Mouse (Mus musculus) erythroblast, embryonic 14.5 days (primary cell): ENCODE measurements around the gene Slc22a15. TPM values are rescaled to one million over a fixed set of nuclear protein-coding genes. Genes with fewer than 3 reads are reported as not detected.

Experiments
- H3K27me3 ChIP-seq: 2 replicates; pipeline ENCODE4 v1.6.1; 2012; ENCODE audit warnings: inconsistent platforms; ENCODE audit not compliant: control insufficient read depth
- H3K36me3 ChIP-seq: 2 replicates; pipeline ENCODE4 v1.6.1; 2012; ENCODE audit warnings: mild to moderate bottlenecking, inconsistent platforms; ENCODE audit not compliant: control insufficient read depth
- H3K4me1 ChIP-seq: 2 replicates; pipeline ENCODE4 v1.6.1; 2012; ENCODE audit warnings: inconsistent platforms; ENCODE audit not compliant: control insufficient read depth
- H3K4me3 ChIP-seq: replicated peaks from 2 replicates; pipeline ENCODE3; 2012; ENCODE audit warnings: moderate library complexity, mild to moderate bottlenecking, inconsistent platforms
- H3K9me3 ChIP-seq: 2 replicates; pipeline ENCODE4 v1.6.1; 2012; ENCODE audit warnings: low read length, inconsistent platforms, mixed read lengths; ENCODE audit not compliant: control insufficient read depth
- GATA1 ChIP-seq: IDR thresholded peaks from 2 replicates; pipeline ENCODE4 v1.6.1; 2012; ENCODE audit warnings: low read length, inconsistent platforms, mixed read lengths
- TAL1 ChIP-seq: IDR thresholded peaks from 3 replicates; pipeline ENCODE4 v1.6.1; 2012; ENCODE audit warnings: low read length, inconsistent platforms, mixed read lengths
- polyA plus RNA-seq: library from polyadenylated mRNA; stranded (reverse); fragments of >175 nt; gene quantifications from 2 replicates; pipeline ENCODE4 v1.2.3, GENCODE M21; 2012

The Slc22a15 gene
- polyA plus RNA-seq: 0.03 TPM in 1 of 2 replicates, not detected in the other

GRCm38 (mm10) chr3:101923843-101924740 lies at the start of gene Slc22a15:
Slc22a15 (minus strand) TSS chr3:101924453.
- no peaks in the 10 kb centered on the region for H3K9me3 ChIP-seq
- peaks cover 10% of the 10 kb centered on the region for H3K4me1 ChIP-seq
- peaks cover 32% of the 10 kb centered on the region for H3K27me3 ChIP-seq
- no peaks in the 10 kb centered on the region for H3K36me3 ChIP-seq
- H3K4me3 ChIP-seq: peak within 1 kb of the TSS; percentile 60
- TF ChIP-seq TAL1: no peak
- no peak for TF ChIP-seq GATA1

GRCm38 (mm10) chr3:101966825-101967558 lies 42.7 kb upstream of the Slc22a15 start:
- Histone ChIP-seq H3K36me3 (no peaks in the 10 kb centered on the region), H3K27me3 (no peaks in the 10 kb centered on the region), H3K4me1 (no peaks in the 10 kb centered on the region), H3K4me3 (no peak overlapping the region), H3K9me3 (no peaks in the 10 kb centered on the region)
- TF ChIP-seq GATA1: no peak

- Histone ChIP-seq H3K4me1 (no peaks in the 10 kb centered on the region), H3K9me3 (no peaks in the 10 kb centered on the region), H3K27me3 (no peaks in the 10 kb centered on the region), H3K4me3 (no peak overlapping the region), H3K36me3 (no peaks in the 10 kb centered on the region)
- TF ChIP-seq GATA1 (no peak), TAL1 (no peak)
Measured at GRCm38 (mm10) chr3:101964352-101964751, 40.1 kb upstream of the Slc22a15 start.

- Histone ChIP-seq H3K9me3 (no peaks in the 10 kb centered on the region), H3K27me3 (no peaks in the 10 kb centered on the region), H3K4me1 (no peaks in the 10 kb centered on the region), H3K36me3 (no peaks in the 10 kb centered on the region), H3K4me3 (no peak overlapping the region)
- TF ChIP-seq GATA1: no peak
- no peak for TF ChIP-seq TAL1
Measured at GRCm38 (mm10) chr3:101963501-101963900, 39.2 kb upstream of the Slc22a15 start.

- H3K4me1 ChIP-seq: no peaks in the 10 kb centered on the region
- H3K36me3 ChIP-seq: no peaks in the 10 kb centered on the region
- H3K4me3 ChIP-seq: no peak overlapping the region
- no peaks in the 10 kb centered on the region for H3K9me3 ChIP-seq
- TF ChIP-seq TAL1: no peak
- no peak for TF ChIP-seq GATA1
- no peaks in the 10 kb centered on the region for H3K27me3 ChIP-seq
Measured at GRCm38 (mm10) chr3:101961146-101961835, 37.0 kb upstream of the Slc22a15 start.

GRCm38 (mm10) chr3:101958047-101958446 lies 33.8 kb upstream of the Slc22a15 start:
- no peaks in the 10 kb centered on the region for H3K27me3 ChIP-seq
- H3K4me3 ChIP-seq: no peak overlapping the region
- no peaks in the 10 kb centered on the region for H3K36me3 ChIP-seq
- TF ChIP-seq GATA1 (no peak), TAL1 (no peak)
- no peaks in the 10 kb centered on the region for H3K4me1 ChIP-seq
- no peaks in the 10 kb centered on the region for H3K9me3 ChIP-seq

- Histone ChIP-seq H3K36me3 (no peaks in the 10 kb centered on the region), H3K4me1 (no peaks in the 10 kb centered on the region), H3K4me3 (no peak overlapping the region), H3K27me3 (no peaks in the 10 kb centered on the region), H3K9me3 (no peaks in the 10 kb centered on the region)
- TF ChIP-seq TAL1: no peak
- TF ChIP-seq GATA1: no peak
Measured at GRCm38 (mm10) chr3:101953506-101953905, 29.3 kb upstream of the Slc22a15 start.

- Histone ChIP-seq H3K4me1 (no peaks in the 10 kb centered on the region), H3K36me3 (no peaks in the 10 kb centered on the region)
Measured at GRCm38 (mm10) chr3:101952577-101952976, 28.3 kb upstream of the Slc22a15 start.

GRCm38 (mm10) chr3:101948572-101948971 lies 24.3 kb upstream of the Slc22a15 start:
- Histone ChIP-seq H3K36me3 (no peaks in the 10 kb centered on the region), H3K4me1 (no peaks in the 10 kb centered on the region), H3K4me3 (no peak overlapping the region), H3K9me3 (no peaks in the 10 kb centered on the region), H3K27me3 (no peaks in the 10 kb centered on the region)
- no peak for TF ChIP-seq TAL1
- no peak for TF ChIP-seq GATA1

More at GRCm38 (mm10) chr3:101952577-101952976, 28.3 kb upstream of the Slc22a15 start:
- Histone ChIP-seq H3K4me3 (no peak overlapping the region), H3K9me3 (no peaks in the 10 kb centered on the region), H3K27me3 (no peaks in the 10 kb centered on the region)
- TF ChIP-seq TAL1 (no peak), GATA1 (no peak)
